Comparison of ENCODE assay signal across 10 mouse cellular contexts in genomic region chr19:17467556-17468211, GRCm38 (mm10).
DNase-seq lines count a peak whose midpoint lies in the region; ATAC-seq and TF ChIP-seq lines count a peak whose summit lies in the region.
"Had no signal": no experiment of that assay in that cellular context is flagged by ENCODE, and none has a peak within 500 bp of the region (broad histone marks: within the 10 kb centered on the region; RNA-seq: fewer than 3 reads in every experiment).

No protein-coding gene starts in this region.

- no peak overlapping the region for H3K9ac ChIP-seq in intestine, postnatal 0 days (ENCODE audit: low read depth, low read length)
- no peak overlapping the region for H3K9ac ChIP-seq in intestine, embryonic 16.5 days (ENCODE audit: low read depth, low read length)
- no peak overlapping the region for H3K9ac ChIP-seq in embryonic facial prominence, embryonic 14.5 days (ENCODE audit: low read depth, low read length)
- H3K9ac ChIP-seq: heart, embryonic 15.5 days had no signal

- no peaks in the 10 kb centered on the region for H3K4me1 ChIP-seq in intestine, postnatal 0 days (replicated peaks; ENCODE audit: control insufficient read depth, insufficient read depth, low read length)
- no peaks in the 10 kb centered on the region for H3K4me1 ChIP-seq in intestine, embryonic 16.5 days (ENCODE audit: control insufficient read depth, insufficient read depth, low read length)
- H3K4me1 ChIP-seq in embryonic facial prominence, embryonic 14.5 days (ENCODE audit: control insufficient read depth, insufficient read depth, low read length): peaks cover 12% of the 10 kb centered on the region
- H3K4me1 ChIP-seq: heart, embryonic 15.5 days had no signal

- H3K9me3 ChIP-seq in intestine, postnatal 0 days (ENCODE audit: control insufficient read depth): no peaks in the 10 kb centered on the region
- no peaks in the 10 kb centered on the region for H3K9me3 ChIP-seq in intestine, embryonic 16.5 days (ENCODE audit: control insufficient read depth, low read length)
- H3K9me3 ChIP-seq in embryonic facial prominence, embryonic 14.5 days (ENCODE audit: control insufficient read depth, low read length): no peaks in the 10 kb centered on the region
- H3K9me3 ChIP-seq: heart, embryonic 15.5 days had no signal

- peaks cover 21% of the 10 kb centered on the region for H3K36me3 ChIP-seq in intestine, postnatal 0 days (ENCODE audit: control insufficient read depth, insufficient read depth)
- H3K36me3 ChIP-seq in intestine, embryonic 16.5 days (ENCODE audit: control insufficient read depth, insufficient read depth, low read length): no peaks in the 10 kb centered on the region
- no peaks in the 10 kb centered on the region for H3K36me3 ChIP-seq in embryonic facial prominence, embryonic 14.5 days (ENCODE audit: control insufficient read depth, insufficient read depth, low read length)
- H3K36me3 ChIP-seq: heart, embryonic 15.5 days had no signal

- H3K27me3 ChIP-seq in intestine, postnatal 0 days (replicated peaks; ENCODE audit: control insufficient read depth, insufficient read depth, low read length): no peaks in the 10 kb centered on the region
- H3K27me3 ChIP-seq in intestine, embryonic 16.5 days (replicated peaks; ENCODE audit: control insufficient read depth, insufficient read depth, low read length): no peaks in the 10 kb centered on the region
- H3K27me3 ChIP-seq in embryonic facial prominence, embryonic 14.5 days (replicated peaks; ENCODE audit: control insufficient read depth, insufficient read depth, low read length): no peaks in the 10 kb centered on the region
- H3K27me3 ChIP-seq: heart, embryonic 15.5 days had no signal

- H3K4me3 ChIP-seq in intestine, postnatal 0 days (ENCODE audit: low read depth, low read length): no peak overlapping the region
- no peak overlapping the region for H3K4me3 ChIP-seq in intestine, embryonic 16.5 days (ENCODE audit: low read length)
- H3K4me3 ChIP-seq in embryonic facial prominence, embryonic 14.5 days (ENCODE audit: low read depth, low read length): no peak overlapping the region
- H3K4me3 ChIP-seq: heart, embryonic 15.5 days had no signal

- no peak overlapping the region for H3K27ac ChIP-seq in intestine, postnatal 0 days (ENCODE audit: low read depth, low read length)
- H3K27ac ChIP-seq in intestine, embryonic 16.5 days (ENCODE audit: low read length): no peak overlapping the region
- no peak overlapping the region for H3K27ac ChIP-seq in embryonic facial prominence, embryonic 14.5 days (replicated peaks; ENCODE audit: low read depth, low read length)
- H3K27ac ChIP-seq: heart, embryonic 15.5 days; macrophage had no signal

- DNase-seq in Muller cell, postnatal 12 days (ENCODE audit: inconsistent ontology term): peak; percentile 31
- DNase-seq in embryonic facial prominence, embryonic 14.5 days (ENCODE audit: low spot score): peak; percentile 75
- peak; percentile 26 to 59 for DNase-seq in layer of hippocampus, postnatal 10 days (ENCODE audit: low spot score in 2 of 2)
- peak; percentile 57 for DNase-seq in retina, postnatal 1 day
- DNase-seq in urinary bladder, postnatal 10 days (ENCODE audit: low spot score): no peak
- DNase-seq in adrenal gland, adult 18-20 months (ENCODE audit: low spot score in 2 of 2): no peak

- no peak for ATAC-seq in intestine, postnatal 0 days
- ATAC-seq in intestine, embryonic 16.5 days: no peak
- ATAC-seq in embryonic facial prominence, embryonic 14.5 days (ENCODE audit: low read depth): 0 out of 2 replicates have a peak, but pooled peaks have one; percentile 46

- no peak overlapping the region for H3K4me2 ChIP-seq in intestine, postnatal 0 days (replicated peaks; ENCODE audit: low read depth)
- H3K4me2 ChIP-seq in intestine, embryonic 16.5 days (ENCODE audit: low read depth, low read length): no peak overlapping the region
- H3K4me2 ChIP-seq in embryonic facial prominence, embryonic 14.5 days (ENCODE audit: low read depth, low read length): no peak overlapping the region
- H3K4me2 ChIP-seq: heart, embryonic 15.5 days had no signal

- WGBS in intestine, postnatal 0 days: 60% methylated on average over 6 of the region's 6 CpGs
- 64% methylated on average over 6 of the region's 6 CpGs for WGBS in intestine, embryonic 16.5 days
- WGBS in embryonic facial prominence, embryonic 14.5 days: 51% methylated on average over 6 of the region's 6 CpGs

- TF ChIP-seq CTCF in intestine, postnatal 0 days (IDR thresholded peaks at IDR 0.05; ENCODE audit: low read depth): peak; percentile 72

Comparison
In these comparisons a context has a peak if more than half of its experiments do, and no peak if none do; other contexts are left out.
1. DNase-seq: peak in Muller cell, postnatal 12 days (single experiment), embryonic facial prominence, embryonic 14.5 days (single experiment), layer of hippocampus, postnatal 10 days (2 of 2) and retina, postnatal 1 day (single experiment); none in urinary bladder, postnatal 10 days (single experiment) and adrenal gland, adult 18-20 months (0 of 2).